ENCODE assay signal across 8 mouse cellular contexts in genomic region chr10:43577997-43578331, GRCm38 (mm10). TPM values are rescaled to one million over a fixed set of nuclear protein-coding genes. Genes with fewer than 3 reads are reported as not detected.
DNase-seq lines count a peak whose midpoint lies in the region; ATAC-seq and TF ChIP-seq lines count a peak whose summit lies in the region.

TSS of gene Cd24a (plus strand) at chr10:43578284.

- peak within 1 kb of the TSS; percentile 98 for H3K4me2 ChIP-seq in kidney, postnatal 0 days (ENCODE audit: low read length)
- peak within 1 kb of the TSS; percentile 84 for H3K4me2 ChIP-seq in forebrain, embryonic 11.5 days (ENCODE audit: low read depth, low read length, severe bottlenecking)
- peak within 1 kb of the TSS; percentile 75 for H3K4me2 ChIP-seq in intestine, embryonic 14.5 days (ENCODE audit: low read length)
- H3K4me2 ChIP-seq in midbrain, embryonic 16.5 days (ENCODE audit: low read length): peak within 1 kb of the TSS; percentile 88

- H3K4me1 ChIP-seq in kidney, postnatal 0 days (replicated peaks; ENCODE audit: insufficient read depth, low read length): no peaks in the 10 kb centered on the region
- H3K4me1 ChIP-seq in forebrain, embryonic 11.5 days (replicated peaks; ENCODE audit: control insufficient read depth, insufficient read depth, low read length): peaks cover 1% of the 10 kb centered on the region; the same call in 1 of the 2 replicates
- H3K4me1 ChIP-seq in intestine, embryonic 14.5 days (replicated peaks; ENCODE audit: control insufficient read depth, insufficient read depth, low read length): 0 out of 2 replicates have a peak, but pooled peaks cover 6% of the 10 kb centered on the region
- H3K4me1 ChIP-seq in midbrain, embryonic 16.5 days (ENCODE audit: control insufficient read depth, insufficient read depth, low read length): peaks cover 7% of the 10 kb centered on the region

- no peaks in the 10 kb centered on the region for H3K36me3 ChIP-seq in kidney, postnatal 0 days (ENCODE audit: insufficient read depth, low read length)
- H3K36me3 ChIP-seq in forebrain, embryonic 11.5 days (ENCODE audit: control insufficient read depth, insufficient read depth, low read length): no peaks in the 10 kb centered on the region; the same call in 1 of the 2 replicates
- H3K36me3 ChIP-seq in intestine, embryonic 14.5 days (ENCODE audit: control insufficient read depth, insufficient read depth, low read length): peaks cover 10% of the 10 kb centered on the region
- 0 out of 2 replicates have a peak, but pooled peaks cover under 1% of the 10 kb centered on the region for H3K36me3 ChIP-seq in midbrain, embryonic 16.5 days (ENCODE audit: control insufficient read depth, insufficient read depth, low read length)

- in situ Hi-C loops in Patski (cut with MboI; ENCODE audit: low pct_unique_long_range_greater_than_20kb): loop anchor here (10.0 kb wide), 1 partner anchor 587 kb away; no protein-coding TSS in a partner anchor

- peak within 1 kb of the TSS; percentile 90 for H3K9ac ChIP-seq in kidney, postnatal 0 days (ENCODE audit: low read depth, low read length)
- H3K9ac ChIP-seq in forebrain, embryonic 11.5 days (ENCODE audit: low read length): peak within 1 kb of the TSS; percentile 95
- H3K9ac ChIP-seq in intestine, embryonic 14.5 days (ENCODE audit: low read length): peak within 1 kb of the TSS; percentile 87
- peak within 1 kb of the TSS; percentile 98 for H3K9ac ChIP-seq in midbrain, embryonic 16.5 days (ENCODE audit: low read depth, low read length)

- 0% methylated on average over 6 of the region's 6 CpGs for WGBS in kidney, postnatal 0 days
- WGBS in forebrain, embryonic 11.5 days: 2% methylated on average over 6 of the region's 6 CpGs
- 0% methylated on average over 6 of the region's 6 CpGs for WGBS in intestine, embryonic 14.5 days
- under 1% methylated on average over 6 of the region's 6 CpGs for WGBS in midbrain, embryonic 16.5 days

- H3K9me3 ChIP-seq in kidney, postnatal 0 days (replicated peaks; ENCODE audit: low read length): no peaks in the 10 kb centered on the region
- H3K9me3 ChIP-seq in forebrain, embryonic 11.5 days (ENCODE audit: control insufficient read depth, low read length): no peaks in the 10 kb centered on the region
- H3K9me3 ChIP-seq in intestine, embryonic 14.5 days (ENCODE audit: control insufficient read depth, low read length): no peaks in the 10 kb centered on the region
- H3K9me3 ChIP-seq in midbrain, embryonic 16.5 days (replicated peaks; ENCODE audit: control insufficient read depth, low read length, poor library complexity, severe bottlenecking): no peaks in the 10 kb centered on the region

- H3K27ac ChIP-seq in kidney, postnatal 0 days: peak within 1 kb of the TSS; percentile 99
- H3K27ac ChIP-seq in forebrain, embryonic 11.5 days (ENCODE audit: low read depth, low read length): peak within 1 kb of the TSS; percentile 89
- peak within 1 kb of the TSS; percentile 95 for H3K27ac ChIP-seq in intestine, embryonic 14.5 days (ENCODE audit: low read depth)
- H3K27ac ChIP-seq in midbrain, embryonic 16.5 days (ENCODE audit: low read length): peak within 1 kb of the TSS; percentile 97

- POLR2A ChIA-PET in Patski (lab: Charles Lee): interaction anchor here (1.0 to 1.7 kb wide), 3 partner anchors 54 to 322 kb away, joined by 3 to 7 read pairs (median 3); no protein-coding TSS in a partner anchor

- peak within 1 kb of the TSS; percentile 82 for H3K4me3 ChIP-seq in kidney, postnatal 0 days (replicated peaks; ENCODE audit: low read depth, low read length)
- H3K4me3 ChIP-seq in forebrain, embryonic 11.5 days (ENCODE audit: low read depth, low read length): peak within 1 kb of the TSS; percentile 75
- peak within 1 kb of the TSS; percentile 57 for H3K4me3 ChIP-seq in intestine, embryonic 14.5 days (ENCODE audit: low read depth, low read length)
- peak within 1 kb of the TSS; percentile 87 for H3K4me3 ChIP-seq in midbrain, embryonic 16.5 days (ENCODE audit: low read depth, low read length)

- DNase-seq in kidney, postnatal 0 days (ENCODE audit: low spot score): no peak
- no peak for DNase-seq in kidney, postnatal 4 days
- DNase-seq in Patski (ENCODE audit: low read depth, low spot score) (no peak), adipocyte (ENCODE audit: low spot score) (no peak)
- DNase-seq in forebrain, embryonic 11.5 days (ENCODE audit: low spot score): no peak
- no peak for DNase-seq in intestine, embryonic 14.5 days (ENCODE audit: low spot score)
- no peak for DNase-seq in B cell, adult 2 months

- CTCF ChIA-PET in Patski (lab: Charles Lee): no interaction called here

- no peak for TF ChIP-seq CTCF in kidney, postnatal 0 days (IDR thresholded peaks at IDR 0.05; ENCODE audit: low read depth)
- TF ChIP-seq CTCF in Patski (IDR thresholded peaks at IDR 0.05): no peak

- ATAC-seq in kidney, postnatal 0 days (replicated peaks; ENCODE audit: low FRiP score, low read depth): no peak
- ATAC-seq in Patski: no peak
- no peak for ATAC-seq in forebrain, embryonic 11.5 days (replicated peaks; ENCODE audit: low FRiP score)
- ATAC-seq in intestine, embryonic 14.5 days (replicated peaks; ENCODE audit: low FRiP score, low TSS enrichment, low read depth): no peak
- no peak for ATAC-seq in midbrain, embryonic 16.5 days

- H3K27me3 ChIP-seq in kidney, postnatal 0 days (ENCODE audit: insufficient read depth, low read length): no peaks in the 10 kb centered on the region
- H3K27me3 ChIP-seq in Patski: no peaks in the 10 kb centered on the region
- peaks cover 6% of the 10 kb centered on the region for H3K27me3 ChIP-seq in forebrain, embryonic 11.5 days (ENCODE audit: control insufficient read depth, insufficient read depth, low read length)
- H3K27me3 ChIP-seq in intestine, embryonic 14.5 days (replicated peaks; ENCODE audit: control insufficient read depth, insufficient read depth, low read length): no peaks in the 10 kb centered on the region
- H3K27me3 ChIP-seq in midbrain, embryonic 16.5 days (ENCODE audit: control insufficient read depth, insufficient read depth, low read depth, low read length): no peaks in the 10 kb centered on the region; the same call in 1 of the 2 replicates

RNA-seq across cellular contexts. Expression of gene Cd24a, which starts in this region (rescaled TPM):
- polyA plus RNA-seq in kidney, postnatal 0 days (2015; fragmentation: Nextera tagmentation; extraction: Ambion mirVana): 486 and 489 TPM in 2 replicates
- 722 TPM for polyA plus RNA-seq in Patski (2021)
- 342 and 364 TPM in 2 replicates for polyA plus RNA-seq in forebrain, embryonic 11.5 days (2014; fragmentation: Nextera tagmentation; extraction: Ambion mirVana)
- polyA plus RNA-seq in intestine, embryonic 14.5 days (2014; fragmentation: Nextera tagmentation; extraction: Ambion mirVana): 254 and 287 TPM in 2 replicates
- 660 and 780 TPM in 2 replicates for polyA plus RNA-seq in midbrain, embryonic 16.5 days (2015; fragmentation: Nextera tagmentation; extraction: Ambion mirVana)
